ENCODE assay signal across 26 mouse cellular contexts in genomic region chr2:9639262-9639661, GRCm38 (mm10).
"Had no signal": no experiment of that assay in that cellular context is flagged by ENCODE, and none has a peak within 500 bp of the region (broad histone marks: within the 10 kb centered on the region; RNA-seq: fewer than 3 reads in every experiment).

No protein-coding gene starts in this region.

- H3K4me3 ChIP-seq: embryonic facial prominence, embryonic 10.5 days; embryonic facial prominence, embryonic 12.5 days; embryonic facial prominence, embryonic 13.5 days; embryonic facial prominence, embryonic 15.5 days; erythroblast, embryonic 14.5 days; forebrain, embryonic 10.5 days; forebrain, embryonic 12.5 days; forebrain, embryonic 13.5 days; forebrain, embryonic 15.5 days; gastrocnemius, adult 2 months had no signal

- H3K27me3 ChIP-seq: embryonic facial prominence, embryonic 15.5 days; forebrain, embryonic 13.5 days; forebrain, embryonic 15.5 days had no signal

- H3K36me3 ChIP-seq: embryonic facial prominence, embryonic 10.5 days; embryonic facial prominence, embryonic 12.5 days; embryonic facial prominence, embryonic 13.5 days; embryonic facial prominence, embryonic 15.5 days; forebrain, embryonic 10.5 days; forebrain, embryonic 12.5 days; forebrain, embryonic 15.5 days had no signal

- H3K4me2 ChIP-seq: embryonic facial prominence, embryonic 12.5 days; embryonic facial prominence, embryonic 13.5 days; embryonic facial prominence, embryonic 15.5 days; forebrain, embryonic 12.5 days; forebrain, embryonic 13.5 days; forebrain, embryonic 15.5 days had no signal

- H3K9me3 ChIP-seq: embryonic facial prominence, embryonic 10.5 days; embryonic facial prominence, embryonic 12.5 days; embryonic facial prominence, embryonic 13.5 days; embryonic facial prominence, embryonic 15.5 days; forebrain, embryonic 10.5 days; forebrain, embryonic 12.5 days; forebrain, embryonic 13.5 days; forebrain, embryonic 15.5 days had no signal

- H3K4me1 ChIP-seq: embryonic facial prominence, embryonic 12.5 days; embryonic facial prominence, embryonic 13.5 days; embryonic facial prominence, embryonic 15.5 days; forebrain, embryonic 13.5 days; forebrain, embryonic 15.5 days had no signal

- H3K27ac ChIP-seq: embryonic facial prominence, embryonic 10.5 days; embryonic facial prominence, embryonic 12.5 days; embryonic facial prominence, embryonic 13.5 days; embryonic facial prominence, embryonic 15.5 days; forebrain, embryonic 10.5 days; forebrain, embryonic 12.5 days; forebrain, embryonic 13.5 days; forebrain, embryonic 15.5 days; gastrocnemius, adult 2 months had no signal

- ATAC-seq: forebrain, embryonic 13.5 days; forebrain, embryonic 14.5 days; forebrain, embryonic 15.5 days; forebrain, embryonic 16.5 days; forebrain, postnatal 0 days had no signal

- DNase-seq: cerebellum, adult 8-10 months; cerebellum, adult 9-10 months; cerebellum, adult 9-11 months; cerebellum, postnatal 10 days; cerebellum, postnatal 14 days; cerebellum, postnatal 25 days; cerebellum, postnatal 36 days; embryo, embryonic 11 days; forebrain, postnatal 0 days; gastrocnemius, adult 2 months; gastrocnemius, postnatal 10 days; gastrocnemius, postnatal 14 days; gastrocnemius, postnatal 25 days; gastrocnemius, postnatal 36 days; heart, adult 18-20 months had no signal

- H3K9ac ChIP-seq: embryonic facial prominence, embryonic 12.5 days; embryonic facial prominence, embryonic 13.5 days; embryonic facial prominence, embryonic 15.5 days; forebrain, embryonic 12.5 days; forebrain, embryonic 13.5 days; forebrain, embryonic 15.5 days; forebrain, postnatal 0 days had no signal
